Mouse (Mus musculus) small intestine, adult 2 months (tissue): ENCODE data around the gene Trim43b.
"Not testable (repeated sequence)": the region's sequence is repeated elsewhere in the genome, so short reads cannot be mapped to it uniquely, and the experiment has no call there.

Experiments used
- CTCF ChIP-seq: fragments of 200-500 bp; IDR thresholded peaks from 2 replicates; pipeline ENCODE4 v1.5.1; 2012; ENCODE audit warnings: low read depth, mild to moderate bottlenecking, control low read depth, inconsistent platforms, low read length, moderate library complexity, mixed read lengths; ENCODE audit not compliant: insufficient replicate concordance, insufficient read length; ENCODE audit errors: extremely low read depth
- POLR2A ChIP-seq: fragments of 200-500 bp; IDR thresholded peaks from 2 replicates; pipeline ENCODE4 v1.6.1; 2012; ENCODE audit warnings: low read depth, mild to moderate bottlenecking, control low read depth, inconsistent platforms, low read length, moderate library complexity

- not testable (repeated sequence) for TF ChIP-seq POLR2A, CTCF
Observed at GRCm38 (mm10) chr9:89092735-89093134, at the start of gene Trim43b.
